Mouse (Mus musculus) kidney, adult 18-20 months (tissue): ENCODE data around the gene Crtac1.

Experiments
- DNase-seq: peaks from one replicate; pipeline ENCODE4 v3.0.0; 2021

Gene Crtac1

GRCm38 (mm10) chr19:42415042-42415441 is 16.5 kb downstream of the Crtac1 start:
- no peak for DNase-seq

- no peak for DNase-seq
Observed at GRCm38 (mm10) chr19:42409856-42410255, 21.7 kb downstream of the Crtac1 start.

GRCm38 (mm10) chr19:42409226-42409625 is 22.4 kb downstream of the Crtac1 start:
- no peak for DNase-seq

GRCm38 (mm10) chr19:42404364-42404763 is 27.2 kb downstream of the Crtac1 start:
- no peak for DNase-seq

- DNase-seq: no peak
Observed at GRCm38 (mm10) chr19:42399974-42400373, 31.6 kb downstream of the Crtac1 start.

- peak; percentile 12 for DNase-seq
Observed at GRCm38 (mm10) chr19:42397281-42397680, 34.3 kb downstream of the Crtac1 start.

GRCm38 (mm10) chr19:42394848-42395534 is 36.6 kb downstream of the Crtac1 start:
- DNase-seq: no peak

- DNase-seq: no peak
Observed at GRCm38 (mm10) chr19:42393920-42394319, 37.7 kb downstream of the Crtac1 start.

- no peak for DNase-seq
Observed at GRCm38 (mm10) chr19:42392094-42392493, 39.5 kb downstream of the Crtac1 start.

- no peak for DNase-seq
Observed at GRCm38 (mm10) chr19:42389574-42389973, 42.0 kb downstream of the Crtac1 start.

- DNase-seq: no peak
Observed at GRCm38 (mm10) chr19:42384981-42385598, 46.5 kb downstream of the Crtac1 start.

GRCm38 (mm10) chr19:42380981-42381373 is 50.6 kb downstream of the Crtac1 start:
- DNase-seq: no peak

- no peak for DNase-seq
Observed at GRCm38 (mm10) chr19:42380321-42380980, 51.1 kb downstream of the Crtac1 start.

GRCm38 (mm10) chr19:42379798-42380197 is 51.8 kb downstream of the Crtac1 start:
- no peak for DNase-seq

- DNase-seq: no peak
Observed at GRCm38 (mm10) chr19:42377206-42377605, 54.4 kb downstream of the Crtac1 start.

- no peak for DNase-seq
Observed at GRCm38 (mm10) chr19:42363551-42363950, 68.0 kb downstream of the Crtac1 start.

GRCm38 (mm10) chr19:42358406-42358805 is 73.2 kb downstream of the Crtac1 start:
- DNase-seq: no peak

GRCm38 (mm10) chr19:42356854-42357253 is 74.7 kb downstream of the Crtac1 start:
- DNase-seq: no peak

GRCm38 (mm10) chr19:42355476-42355875 is 76.1 kb downstream of the Crtac1 start:
- no peak for DNase-seq

- no peak for DNase-seq
Observed at GRCm38 (mm10) chr19:42341183-42341582, 90.4 kb downstream of the Crtac1 start.

- no peak for DNase-seq
Observed at GRCm38 (mm10) chr19:42332081-42332736, 99.4 kb downstream of the Crtac1 start.

- DNase-seq: no peak
Observed at GRCm38 (mm10) chr19:42331446-42331845, 100.1 kb downstream of the Crtac1 start.

- no peak for DNase-seq
Observed at GRCm38 (mm10) chr19:42328160-42328559, 103.4 kb downstream of the Crtac1 start.

GRCm38 (mm10) chr19:42325894-42326293 is 105.7 kb downstream of the Crtac1 start:
- DNase-seq: peak; percentile 56
